ENCODE assay signal across 8 mouse cellular contexts in genomic region chr14:59612920-59613625, GRCm38 (mm10). TPM values are rescaled to one million over a fixed set of nuclear protein-coding genes. Genes with fewer than 3 reads are reported as not detected.
DNase-seq lines count a peak whose midpoint lies in the region; ATAC-seq and TF ChIP-seq lines count a peak whose summit lies in the region.

No protein-coding gene starts in this region.

- no peak overlapping the region for H3K27ac ChIP-seq in left cerebral cortex, adult 2 months
- H3K27ac ChIP-seq in MEL (ENCODE audit: control insufficient read depth, low read depth, low read length), result no peak overlapping the region
- no peak overlapping the region for H3K27ac ChIP-seq in embryonic facial prominence, embryonic 14.5 days (replicated peaks; ENCODE audit: low read depth, low read length)
- H3K27ac ChIP-seq in neural tube, embryonic 11.5 days (ENCODE audit: low read depth, low read length), result no peak overlapping the region

- H3K27me3 ChIP-seq in MEL (ENCODE audit: control insufficient read depth in 1 of 2, insufficient read depth in 2 of 2, low read length in 2 of 2), result no peaks in the 10 kb centered on the region
- no peaks in the 10 kb centered on the region for H3K27me3 ChIP-seq in embryonic facial prominence, embryonic 14.5 days (replicated peaks; ENCODE audit: control insufficient read depth, insufficient read depth, low read length)
- no peaks in the 10 kb centered on the region for H3K27me3 ChIP-seq in neural tube, embryonic 11.5 days (ENCODE audit: control insufficient read depth, insufficient read depth, low read length)

- no peak for TF ChIP-seq POLR2A in MEL (IDR thresholded peaks at IDR 0.05; ENCODE audit: control insufficient read depth in 1 of 2, insufficient read depth in 1 of 2, low read depth in 1 of 2, low read length in 2 of 2, poor library complexity in 1 of 2)

- no peaks in the 10 kb centered on the region for H3K36me3 ChIP-seq in MEL (ENCODE audit: control insufficient read depth in 1 of 2, insufficient read depth in 2 of 2, low read length in 2 of 2)
- H3K36me3 ChIP-seq in embryonic facial prominence, embryonic 14.5 days (ENCODE audit: control insufficient read depth, insufficient read depth, low read length), result no peaks in the 10 kb centered on the region
- no peaks in the 10 kb centered on the region for H3K36me3 ChIP-seq in neural tube, embryonic 11.5 days (ENCODE audit: control insufficient read depth, insufficient read depth, low read length)

- H3K4me2 ChIP-seq in embryonic facial prominence, embryonic 14.5 days (ENCODE audit: low read depth, low read length), result no peak overlapping the region
- no peak overlapping the region for H3K4me2 ChIP-seq in neural tube, embryonic 11.5 days (ENCODE audit: low read depth)

- WGBS in embryonic facial prominence, embryonic 14.5 days, result 46% methylated on average over 14 of the region's 14 CpGs
- 50% methylated on average over 14 of the region's 14 CpGs for WGBS in neural tube, embryonic 11.5 days

- no peaks in the 10 kb centered on the region for H3K79me2 ChIP-seq in MEL (ENCODE audit: control insufficient read depth, insufficient read depth, low read length, poor library complexity)

- DNase-seq in left cerebral cortex, adult 2 months (ENCODE audit: extremely low spot score in 1 of 2, low spot score in 2 of 2), result peak; percentile 47 to 50
- DNase-seq in left cerebral cortex, adult 8-10 months (ENCODE audit: low spot score in 2 of 2), result no peak
- peak; percentile 66 for DNase-seq in MEL (ENCODE audit: low read depth, low spot score)
- peak; percentile 83 for DNase-seq in adrenal gland, postnatal 10 days
- peak; percentile 65 for DNase-seq in embryonic facial prominence, embryonic 14.5 days (ENCODE audit: low spot score)
- DNase-seq in layer of hippocampus, postnatal 10 days (ENCODE audit: low spot score in 2 of 2), result peak; percentile 81
- DNase-seq in neural tube, embryonic 11.5 days (ENCODE audit: low spot score), result peak; percentile 75

- no peak for TF ChIP-seq EP300 in MEL (IDR thresholded peaks at IDR 0.05; ENCODE audit: low read depth in 1 of 2, low read length in 2 of 2)

- intact Hi-C loops in left cerebral cortex, adult 2 months (cut with DNase I), result loop anchor here (2.0 kb wide), 1 partner anchor 330 kb away; no protein-coding TSS in a partner anchor

- H3K9ac ChIP-seq in MEL (ENCODE audit: control insufficient read depth, low read depth, low read length, poor library complexity, severe bottlenecking), result no peak overlapping the region
- no peak overlapping the region for H3K9ac ChIP-seq in embryonic facial prominence, embryonic 14.5 days (ENCODE audit: low read depth, low read length)
- no peak overlapping the region for H3K9ac ChIP-seq in neural tube, embryonic 11.5 days (ENCODE audit: low read length)

- no peak for ATAC-seq in embryonic facial prominence, embryonic 14.5 days (ENCODE audit: low read depth)
- no peak for ATAC-seq in neural tube, embryonic 11.5 days (ENCODE audit: insufficient read depth, low FRiP score, low TSS enrichment)
- no peak for ATAC-seq in erythroblast, adult 5-6 weeks (replicated peaks; ENCODE audit: low FRiP score, poor library complexity, severe bottlenecking)

- peak; percentile 76 for TF ChIP-seq CTCF in left cerebral cortex, adult 2 months (IDR thresholded peaks at IDR 0.05)
- TF ChIP-seq CTCF in MEL (IDR thresholded peaks at IDR 0.05 in 2 of 3, conservative IDR thresholded peaks at IDR 0.05 in 1 of 3; ENCODE audit: control insufficient read depth in 1 of 3, insufficient read depth in 1 of 3, low read depth in 2 of 3, low read length in 3 of 3, poor library complexity in 1 of 3, severe bottlenecking in 1 of 3), result peak; percentile 55 to 80 (median 61)

- no peaks in the 10 kb centered on the region; a peak in 1 of 4 replicates for H3K4me1 ChIP-seq in MEL (ENCODE audit: control insufficient read depth in 1 of 2, insufficient read depth in 2 of 2, low read length in 2 of 2)
- H3K4me1 ChIP-seq in embryonic facial prominence, embryonic 14.5 days (ENCODE audit: control insufficient read depth, insufficient read depth, low read length), result 0 out of 2 replicates have a peak, but pooled peaks cover 4% of the 10 kb centered on the region
- H3K4me1 ChIP-seq in neural tube, embryonic 11.5 days (ENCODE audit: control insufficient read depth, insufficient read depth, low read length), result no peaks in the 10 kb centered on the region

- H3K9me3 ChIP-seq in MEL (replicated peaks; ENCODE audit: insufficient read depth, low read length), result no peaks in the 10 kb centered on the region
- H3K9me3 ChIP-seq in embryonic facial prominence, embryonic 14.5 days (ENCODE audit: control insufficient read depth, low read length), result no peaks in the 10 kb centered on the region
- H3K9me3 ChIP-seq in neural tube, embryonic 11.5 days (ENCODE audit: control insufficient read depth, low read length), result no peaks in the 10 kb centered on the region

- no peak overlapping the region for H3K4me3 ChIP-seq in left cerebral cortex, adult 2 months
- H3K4me3 ChIP-seq in MEL (ENCODE audit: control insufficient read depth in 1 of 2, insufficient read depth in 1 of 2, low read depth in 2 of 2, low read length in 2 of 2), result no peak overlapping the region
- H3K4me3 ChIP-seq in embryonic facial prominence, embryonic 14.5 days (ENCODE audit: low read depth, low read length), result no peak overlapping the region
- H3K4me3 ChIP-seq in neural tube, embryonic 11.5 days (ENCODE audit: low read depth, low read length), result no peak overlapping the region

- TF ChIP-seq RAD21 in MEL (IDR thresholded peaks at IDR 0.05; ENCODE audit: low read depth, low read length), result peak; percentile 49

TF ChIP-seq in MEL, 35 proteins besides CTCF, POLR2A, EP300 and RAD21:
- TF ChIP-seq ZKSCAN1 (IDR thresholded peaks at IDR 0.05; ENCODE audit: low read depth, low read length), result peak; percentile 53; the same call in 1 of the 2 replicates
- peak; percentile 99 for TF ChIP-seq ZNF384 (IDR thresholded peaks at IDR 0.05; ENCODE audit: low read depth, low read length)
- TF ChIP-seq BHLHE40 (IDR thresholded peaks at IDR 0.05; ENCODE audit: borderline replicate concordance, low read depth, low read length), result no peak
- TF ChIP-seq NELFE (IDR thresholded peaks at IDR 0.05; ENCODE audit: low read depth, low read length), result no peak
- TF ChIP-seq SMC3 (IDR thresholded peaks at IDR 0.05; ENCODE audit: low read depth, low read length), result peak; percentile 68
- no peak for TF ChIP-seq CHD2 (IDR thresholded peaks at IDR 0.05; ENCODE audit: low read length)
- TF ChIP-seq MYC (IDR thresholded peaks at IDR 0.05; ENCODE audit: low read depth, low read length), result no peak

RNA-seq across cellular contexts. Expression of gene Shisa2, which starts 12.0 kb away (rescaled TPM):
- 1 to 10 TPM; 3.2 to 3.7 TPM for total RNA-seq in left cerebral cortex, adult 2 months (2021)
- total RNA-seq in left cerebral cortex, adult 8-10 months (2022), result 1 to 10 TPM; 2.7 to 3.9 (median 3.3) TPM
- not detected in 2 replicates for total RNA-seq in MEL (2012; rRNA removed)
- not detected for polyA plus RNA-seq in MEL (2012; ENCODE audit: insufficient read depth in 1 of 2, insufficient read length in 2 of 2, low read depth in 1 of 2, low replicate concordance in 2 of 2, missing spikeins in 1 of 2)
- 10 to 100 TPM in 1 of 2 experiments, 1 to 10 TPM in 1; 4.3 to 11.7 TPM for total RNA-seq in adrenal gland, postnatal 10 days (2021)
- 33.9 and 36.5 TPM in 2 replicates for polyA plus RNA-seq in embryonic facial prominence, embryonic 14.5 days (2014; fragmentation: Nextera tagmentation; extraction: Ambion mirVana)
- 1 to 10 TPM; 4.1 to 4.3 TPM for total RNA-seq in layer of hippocampus, postnatal 10 days (2021)
- polyA plus RNA-seq in neural tube, embryonic 11.5 days (2014; fragmentation: Nextera tagmentation; extraction: Ambion mirVana), result 28.9 and 33.1 TPM in 2 replicates
- total RNA-seq in erythroblast, adult 5-6 weeks (2015; ENCODE audit: low replicate concordance), result 1.2 TPM in 1 of 2 replicates, not detected in the other
- not detected in 2 replicates for total RNA-seq in erythroblast, adult 5-6 weeks (2017; ENCODE audit: low replicate concordance)

RNA-seq across cellular contexts. Expression of gene Cdadc1, which starts 15.3 kb away (rescaled TPM):
- total RNA-seq in left cerebral cortex, adult 2 months (2021), result 10 to 100 TPM; 67.2 to 69.9 TPM
- total RNA-seq in left cerebral cortex, adult 8-10 months (2022), result 10 to 100 TPM; 59.6 to 72.2 (median 64.0) TPM
- 13.0 and 16.4 TPM in 2 replicates for total RNA-seq in MEL (2012; rRNA removed)
- 10 to 100 TPM in 1 of 2 experiments, not detected in 1; 23.8 TPM for polyA plus RNA-seq in MEL (2012; ENCODE audit: insufficient read depth in 1 of 2, insufficient read length in 2 of 2, low read depth in 1 of 2, low replicate concordance in 2 of 2, missing spikeins in 1 of 2)
- 10 to 100 TPM; 59.4 to 61.1 TPM for total RNA-seq in adrenal gland, postnatal 10 days (2021)
- polyA plus RNA-seq in embryonic facial prominence, embryonic 14.5 days (2014; fragmentation: Nextera tagmentation; extraction: Ambion mirVana), result 32.1 and 33.1 TPM in 2 replicates
- total RNA-seq in layer of hippocampus, postnatal 10 days (2021), result 10 to 100 TPM; 42.0 to 49.1 TPM
- polyA plus RNA-seq in neural tube, embryonic 11.5 days (2014; fragmentation: Nextera tagmentation; extraction: Ambion mirVana), result 28.7 and 35.4 TPM in 2 replicates
- 15.0 and 25.3 TPM in 2 replicates for total RNA-seq in erythroblast, adult 5-6 weeks (2015; ENCODE audit: low replicate concordance)
- total RNA-seq in erythroblast, adult 5-6 weeks (2017; ENCODE audit: low replicate concordance), result 11.1 and 23.3 TPM in 2 replicates

Comparison
In these comparisons a context has a peak if more than half of its experiments do, and no peak if none do; other contexts are left out.
1. DNase-seq: peak in left cerebral cortex, adult 2 months (2 of 2), MEL (single experiment), adrenal gland, postnatal 10 days (single experiment), embryonic facial prominence, embryonic 14.5 days (single experiment), layer of hippocampus, postnatal 10 days (2 of 2) and neural tube, embryonic 11.5 days (single experiment); none in left cerebral cortex, adult 8-10 months (0 of 2).